Mouse (Mus musculus) olfactory bulb, adult 2 months (tissue): Measurements from ENCODE around the gene Asrgl1.

Source experiments
- CTCF ChIP-seq: fragments of 200-500 bp; IDR thresholded peaks from 2 replicates; pipeline ENCODE4 v1.5.1; 2012; ENCODE audit warnings: low read depth, mild to moderate bottlenecking, low read length, moderate library complexity; ENCODE audit not compliant: insufficient read depth
- POLR2A ChIP-seq: fragments of 200-500 bp; IDR thresholded peaks from 2 replicates; pipeline ENCODE4 v1.6.1; 2012; ENCODE audit warnings: mild to moderate bottlenecking, low read depth, low read length, moderate library complexity; ENCODE audit not compliant: insufficient read depth

- TF ChIP-seq CTCF (no peak), POLR2A (no peak)
Measured at GRCm38 (mm10) chr19:9076035-9076434, 59.4 kb downstream of the Asrgl1 start.
